Mouse (Mus musculus) stomach, embryonic 16.5 days (tissue): ENCODE measurements around the gene Rxfp4. TPM values are rescaled to one million over a fixed set of nuclear protein-coding genes. Genes with fewer than 3 reads are reported as not detected.

Experiments
- ATAC-seq: fragments of 200-750 bp; cut with Nextera tagmentation; 2 replicates; pipeline ENCODE4 v1.8.0; 2017; ENCODE audit warnings: moderate number of reproducible peaks, moderate TSS enrichment; ENCODE audit not compliant: insufficient read depth, low FRiP score
- H3K27ac ChIP-seq: fragments of 300-500 bp; sonication (generic); 2 replicates; pipeline ENCODE4 v1.5.1; 2014; ENCODE audit warnings: low read length
- H3K27me3 ChIP-seq: fragments of 300-500 bp; sonication (generic); 2 replicates; pipeline ENCODE4 v1.6.1; 2014; ENCODE audit warnings: low read length, control low read depth, mixed read lengths; ENCODE audit not compliant: control insufficient read depth, insufficient read depth
- H3K36me3 ChIP-seq: fragments of 300-500 bp; sonication (generic); 2 replicates; pipeline ENCODE4 v1.6.1; 2014; ENCODE audit warnings: low read length; ENCODE audit not compliant: control insufficient read depth, insufficient read depth
- H3K4me1 ChIP-seq: fragments of 300-500 bp; sonication (generic); 2 replicates; pipeline ENCODE4 v1.6.1; 2014; ENCODE audit warnings: low read length, control low read depth, mixed read lengths; ENCODE audit not compliant: control insufficient read depth, insufficient read depth
- H3K4me2 ChIP-seq: fragments of 300-500 bp; sonication (generic); 2 replicates; pipeline ENCODE4 v1.6.1; 2014; ENCODE audit warnings: low read depth, low read length, mixed read lengths
- H3K4me3 ChIP-seq: fragments of 300-500 bp; sonication (generic); replicated peaks from 2 replicates; pipeline ENCODE4 v1.5.1; 2014; ENCODE audit warnings: mild to moderate bottlenecking, low read length
- H3K9ac ChIP-seq: fragments of 300-500 bp; sonication (generic); 2 replicates; pipeline ENCODE4 v1.6.1; 2014; ENCODE audit warnings: low read length
- H3K9me3 ChIP-seq: fragments of 300-500 bp; sonication (generic); replicated peaks from 2 replicates; pipeline ENCODE4 v1.6.1; 2016; ENCODE audit warnings: low read length, control low read depth; ENCODE audit not compliant: control insufficient read depth
- WGBS: fragments of 180-500 bp; shearing (Covaris S2); extraction: QIAGEN DNeasy Blood & Tissue Kit; methylation state at CpG from one replicate; pipeline ENCODE4 v1.1.7; 2014; 5-methylcytosine and 5-hydroxymethylcytosine counted together
- polyA plus RNA-seq: library from polyadenylated mRNA; unstranded; fragments of >200 nt; fragmentation: Nextera tagmentation; extraction: Ambion mirVana; gene quantifications from 2 replicates; pipeline ENCODE4 v1.2.1, GENCODE M21; 2015

Gene Rxfp4
- polyA plus RNA-seq, 1 experiment from 2014 or later, result not detected

GRCm38 (mm10) chr3:88654621-88655020, 1.7 kb upstream of the Rxfp4 start:
- Histone ChIP-seq H3K4me3 (no peak overlapping the region), H3K27ac (no peak overlapping the region), H3K4me1 (no peaks in the 10 kb centered on the region), H3K9ac (no peak overlapping the region), H3K36me3 (no peaks in the 10 kb centered on the region), H3K4me2 (no peak overlapping the region), H3K27me3 (no peaks in the 10 kb centered on the region), H3K9me3 (no peaks in the 10 kb centered on the region)
- 64% methylated on average over 4 of the region's 4 CpGs for WGBS
- no peak for ATAC-seq

GRCm38 (mm10) chr3:88653516-88654370, 801 bp upstream of the Rxfp4 start:
- Histone ChIP-seq H3K4me1 (no peaks in the 10 kb centered on the region), H3K27me3 (no peaks in the 10 kb centered on the region), H3K9me3 (no peaks in the 10 kb centered on the region), H3K27ac (peak overlapping the region; percentile 70), H3K9ac (0 out of 2 replicates have a peak overlapping the region, but pooled peaks have one; percentile 2), H3K36me3 (no peaks in the 10 kb centered on the region), H3K4me2 (no peak overlapping the region), H3K4me3 (no peak overlapping the region)
- 58% methylated on average over 6 of the region's 6 CpGs for WGBS
- ATAC-seq, result peak; percentile 15; the same call in 1 of the 2 replicates

- Histone ChIP-seq H3K27ac (no peak overlapping the region), H3K36me3 (peaks cover 3% of the 10 kb centered on the region), H3K27me3 (no peaks in the 10 kb centered on the region), H3K4me2 (no peak overlapping the region), H3K4me1 (no peaks in the 10 kb centered on the region), H3K9me3 (no peaks in the 10 kb centered on the region), H3K4me3 (no peak overlapping the region), H3K9ac (no peak overlapping the region)
- 66% methylated on average over 18 of the region's 18 CpGs for WGBS
- no peak for ATAC-seq
These were observed 998 bp downstream of the Rxfp4 start for GRCm38 (mm10) chr3:88651669-88652618.

DNA sequence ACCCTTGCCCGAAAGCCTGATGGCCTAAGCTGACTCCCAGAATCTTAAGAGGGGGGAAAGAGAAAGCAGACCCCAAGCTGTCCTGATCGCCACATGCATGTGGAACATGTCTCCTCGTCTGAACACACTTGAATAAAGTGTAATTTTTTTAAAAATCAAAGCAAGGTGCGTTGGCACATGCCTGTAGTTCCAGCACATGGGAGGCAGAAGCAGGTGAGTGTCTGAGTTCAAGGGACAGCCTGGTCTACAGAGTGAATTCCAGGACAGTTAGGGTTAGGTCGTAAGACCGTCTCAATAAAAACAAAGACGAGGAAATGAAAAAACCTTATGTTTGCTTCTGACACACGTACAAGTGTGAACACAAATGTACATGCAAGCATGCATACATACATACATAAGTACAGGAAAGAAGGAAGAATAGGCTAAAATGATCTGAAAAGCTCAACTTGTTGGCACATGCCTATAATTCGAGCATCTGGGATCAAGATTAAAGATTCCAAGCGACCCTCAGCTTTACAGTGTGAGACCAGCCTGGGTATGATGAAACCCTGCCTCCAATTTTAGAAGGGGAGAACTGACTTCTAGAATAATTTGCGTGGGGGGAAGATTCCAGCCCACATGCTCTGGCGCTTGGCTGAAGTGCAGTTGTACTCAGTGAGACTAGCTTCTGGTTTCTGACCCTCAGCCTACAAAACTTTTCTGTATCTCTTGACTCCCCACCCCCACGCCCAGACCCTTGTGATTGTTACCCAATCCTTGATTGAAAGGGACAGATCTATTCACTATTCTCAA, 2.0 kb downstream of the Rxfp4 start:
- ATAC-seq, result no peak
- Histone ChIP-seq H3K27me3 (no peaks in the 10 kb centered on the region), H3K4me3 (no peak overlapping the region), H3K27ac (no peak overlapping the region), H3K9me3 (no peaks in the 10 kb centered on the region), H3K4me2 (no peak overlapping the region), H3K4me1 (no peaks in the 10 kb centered on the region), H3K9ac (no peak overlapping the region), H3K36me3 (peaks cover 7% of the 10 kb centered on the region)
- 68% methylated on average over 13 of the region's 13 CpGs for WGBS

GRCm38 (mm10) chr3:88649967-88650366, 3.0 kb downstream of the Rxfp4 start:
- H3K9ac ChIP-seq, result no peak overlapping the region
- H3K27me3 ChIP-seq, result no peaks in the 10 kb centered on the region
- 92% methylated on average over 13 of the region's 13 CpGs for WGBS
- no peak overlapping the region for H3K27ac ChIP-seq
- H3K4me1 ChIP-seq, result no peaks in the 10 kb centered on the region
- no peak overlapping the region for H3K4me2 ChIP-seq
- no peak overlapping the region for H3K4me3 ChIP-seq
- peaks cover 7% of the 10 kb centered on the region for H3K36me3 ChIP-seq
- H3K9me3 ChIP-seq, result no peaks in the 10 kb centered on the region
- no peak for ATAC-seq

DNA sequence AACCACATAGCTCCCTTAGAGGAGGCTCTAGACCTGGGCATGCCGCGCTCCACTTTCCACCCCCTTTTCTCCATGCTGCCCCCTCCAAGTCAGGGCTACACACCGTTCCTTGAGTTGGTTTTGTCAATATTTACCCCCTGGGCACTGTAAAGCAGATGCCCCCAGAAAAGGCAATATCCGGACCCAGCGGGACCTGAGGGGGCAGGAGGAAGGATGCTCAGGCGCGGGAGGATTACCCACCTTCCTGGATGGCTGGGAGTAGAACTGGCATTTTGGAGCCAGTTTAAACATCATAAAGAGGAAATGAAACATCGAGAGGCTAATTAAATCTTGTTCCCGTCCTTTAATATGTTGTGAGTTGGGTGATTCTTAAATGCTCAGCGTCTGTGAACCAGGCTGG, 3.8 kb downstream of the Rxfp4 start:
- H3K27ac ChIP-seq, result no peak overlapping the region
- H3K4me3 ChIP-seq, result no peak overlapping the region
- ATAC-seq, result no peak
- H3K36me3 ChIP-seq, result peaks cover 10% of the 10 kb centered on the region
- H3K27me3 ChIP-seq, result no peaks in the 10 kb centered on the region
- no peak overlapping the region for H3K9ac ChIP-seq
- H3K4me1 ChIP-seq, result no peaks in the 10 kb centered on the region
- H3K9me3 ChIP-seq, result no peaks in the 10 kb centered on the region
- no peak overlapping the region for H3K4me2 ChIP-seq
- 74% methylated on average over 10 of the region's 10 CpGs for WGBS

- Histone ChIP-seq H3K9me3 (no peaks in the 10 kb centered on the region), H3K9ac (no peak overlapping the region), H3K27ac (no peak overlapping the region), H3K36me3 (peaks cover 16% of the 10 kb centered on the region), H3K4me3 (no peak overlapping the region), H3K4me2 (no peak overlapping the region), H3K27me3 (no peaks in the 10 kb centered on the region), H3K4me1 (no peaks in the 10 kb centered on the region)
- ATAC-seq, result no peak
- 78% methylated on average over 12 of the region's 12 CpGs for WGBS
These were observed 4.3 kb downstream of the Rxfp4 start for GRCm38 (mm10) chr3:88648452-88649168.

DNA sequence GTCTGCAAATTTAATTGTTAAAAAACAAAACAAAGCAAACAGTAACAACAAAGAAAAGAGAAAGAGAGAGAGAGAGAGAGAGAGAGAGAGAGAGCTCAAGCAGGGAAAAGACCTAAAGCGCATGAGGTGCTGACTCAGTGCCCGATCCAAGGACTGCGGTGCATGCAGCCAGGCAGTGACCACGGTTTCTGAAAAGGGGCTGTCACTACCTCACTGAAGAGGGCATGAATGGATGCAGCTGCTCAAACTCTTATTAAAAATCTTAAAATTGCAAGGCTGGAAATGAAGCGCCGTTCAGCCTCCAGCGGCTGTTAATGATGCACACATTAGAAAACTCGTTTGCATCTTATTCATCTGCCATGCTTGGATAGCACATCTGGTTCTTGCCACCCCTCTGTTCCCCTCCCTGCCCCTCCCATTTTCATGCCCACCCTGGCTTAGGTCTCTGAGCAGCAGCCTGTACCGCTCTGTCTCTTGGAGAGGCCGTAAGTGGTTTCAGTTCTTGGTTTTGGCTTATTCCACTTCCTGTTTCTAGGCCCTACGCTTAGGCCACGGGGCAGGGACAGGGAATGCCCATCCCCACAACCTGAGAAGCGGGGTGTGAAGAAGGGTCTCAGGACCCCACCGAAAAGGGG, 5.0 kb downstream of the Rxfp4 start:
- H3K27me3 ChIP-seq, result no peaks in the 10 kb centered on the region
- H3K9me3 ChIP-seq, result no peaks in the 10 kb centered on the region
- no peak overlapping the region for H3K4me3 ChIP-seq
- no peak overlapping the region for H3K27ac ChIP-seq
- H3K4me1 ChIP-seq, result no peaks in the 10 kb centered on the region
- H3K4me2 ChIP-seq, result no peak overlapping the region
- ATAC-seq, result no peak
- peaks cover 22% of the 10 kb centered on the region for H3K36me3 ChIP-seq
- WGBS, result 86% methylated on average over 14 of the region's 14 CpGs
- H3K9ac ChIP-seq, result no peak overlapping the region
